Mouse (Mus musculus) neural tube, embryonic 13.5 days (tissue): ENCODE results near the gene Atrip. TPM values are rescaled to one million over a fixed set of nuclear protein-coding genes. Genes with fewer than 3 reads are reported as not detected.

Experiments used
- ATAC-seq: fragments of 200-750 bp; cut with Nextera tagmentation; 2 replicates; pipeline ENCODE4 v1.8.0; 2017; ENCODE audit warnings: low read depth, mild to moderate bottlenecking, moderate TSS enrichment, moderate library complexity
- H3K27ac ChIP-seq: fragments of 300-500 bp; sonication (generic); replicated peaks from 2 replicates; pipeline ENCODE4 v1.5.1; 2015; ENCODE audit warnings: moderate library complexity, mild to moderate bottlenecking, inconsistent platforms
- H3K27me3 ChIP-seq: fragments of 300-500 bp; sonication (generic); 2 replicates; pipeline ENCODE4 v1.6.1; 2015; ENCODE audit warnings: mild to moderate bottlenecking, inconsistent platforms
- H3K36me3 ChIP-seq: fragments of 300-500 bp; sonication (generic); 2 replicates; pipeline ENCODE4 v1.6.1; 2015; ENCODE audit warnings: mild to moderate bottlenecking, inconsistent platforms
- H3K4me1 ChIP-seq: fragments of 300-500 bp; sonication (generic); replicated peaks from 2 replicates; pipeline ENCODE4 v1.6.1; 2015; ENCODE audit warnings: inconsistent platforms
- H3K4me2 ChIP-seq: fragments of 300-500 bp; sonication (generic); 2 replicates; pipeline ENCODE4 v1.6.1; 2015; ENCODE audit warnings: inconsistent platforms, mild to moderate bottlenecking, moderate library complexity
- H3K4me3 ChIP-seq: fragments of 300-500 bp; sonication (generic); 2 replicates; pipeline ENCODE4 v1.5.1; 2015; ENCODE audit warnings: mild to moderate bottlenecking, inconsistent platforms
- H3K9ac ChIP-seq: fragments of 300-500 bp; sonication (generic); 2 replicates; pipeline ENCODE4 v1.6.1; 2015; ENCODE audit warnings: moderate library complexity, mild to moderate bottlenecking, inconsistent platforms
- H3K9me3 ChIP-seq: fragments of 300-500 bp; sonication (generic); 2 replicates; pipeline ENCODE4 v1.6.1; 2016; ENCODE audit warnings: inconsistent platforms
- WGBS: fragments of 180-500 bp; shearing (Covaris S2); methylation state at CpG from one replicate; pipeline ENCODE4 v1.1.7; 2015; 5-methylcytosine and 5-hydroxymethylcytosine counted together
- polyA plus RNA-seq: library from polyadenylated mRNA; unstranded; fragments of >200 nt; fragmentation: Nextera tagmentation; extraction: Ambion mirVana; gene quantifications from 2 replicates; pipeline ENCODE4 v1.2.1, GENCODE M21; 2015

The Atrip gene
- 26.3 and 29.5 TPM in 2 replicates for polyA plus RNA-seq

GRCm38 (mm10) chr9:109073661-109074573, at the start of gene Atrip:
TSS of gene Atrip (minus strand) at chr9:109074124.
- H3K9me3 ChIP-seq: no peaks in the 10 kb centered on the region
- no peaks in the 10 kb centered on the region for H3K27me3 ChIP-seq
- peak within 1 kb of the TSS; percentile 93 for H3K4me2 ChIP-seq
- H3K4me3 ChIP-seq: peak within 1 kb of the TSS; percentile 89
- peaks cover 36% of the 10 kb centered on the region for H3K36me3 ChIP-seq
- peaks cover 30% of the 10 kb centered on the region for H3K4me1 ChIP-seq
- under 1% methylated on average over 57 of the region's 57 CpGs for WGBS
- ATAC-seq: peak; percentile 99
- peak within 1 kb of the TSS; percentile 76 for H3K27ac ChIP-seq
- peak within 1 kb of the TSS; percentile 95 for H3K9ac ChIP-seq

GRCm38 (mm10) chr9:109123266-109123665, 49.3 kb upstream of the Atrip start:
- Histone ChIP-seq H3K27me3 (no peaks in the 10 kb centered on the region), H3K9ac (peak overlapping the region; percentile 31; the same call in 1 of the 2 replicates), H3K4me1 (peaks cover 4% of the 10 kb centered on the region; the same call in 1 of the 2 replicates), H3K4me3 (no peak overlapping the region), H3K4me2 (no peak overlapping the region), H3K36me3 (peaks cover 23% of the 10 kb centered on the region), H3K27ac (no peak overlapping the region), H3K9me3 (no peaks in the 10 kb centered on the region)
- WGBS: 55% methylated on average over 6 of the region's 6 CpGs
- ATAC-seq: peak; percentile 17; the same call in 1 of the 2 replicates

- H3K4me1 ChIP-seq: peaks cover 4% of the 10 kb centered on the region; the same call in 1 of the 2 replicates
- H3K27me3 ChIP-seq: no peaks in the 10 kb centered on the region
- no peak overlapping the region for H3K27ac ChIP-seq
- H3K9me3 ChIP-seq: no peaks in the 10 kb centered on the region
- peaks cover 29% of the 10 kb centered on the region for H3K36me3 ChIP-seq
- WGBS: 50% methylated on average over 2 of the region's 2 CpGs
- no peak overlapping the region for H3K4me2 ChIP-seq
- H3K9ac ChIP-seq: no peak overlapping the region
- no peak; the same call in 1 of the 2 replicates for ATAC-seq
- no peak overlapping the region for H3K4me3 ChIP-seq
Observed at GRCm38 (mm10) chr9:109122553-109123085, 48.7 kb upstream of the Atrip start.

GRCm38 (mm10) chr9:109120956-109121355, 47.0 kb upstream of the Atrip start:
- Histone ChIP-seq H3K4me3 (no peak overlapping the region), H3K36me3 (peaks cover 46% of the 10 kb centered on the region), H3K4me2 (no peak overlapping the region), H3K9me3 (no peaks in the 10 kb centered on the region), H3K4me1 (peaks cover 4% of the 10 kb centered on the region; the same call in 1 of the 2 replicates), H3K9ac (no peak overlapping the region), H3K27ac (no peak overlapping the region), H3K27me3 (no peaks in the 10 kb centered on the region)
- ATAC-seq: no peak
- WGBS: 89% methylated on average over 6 of the region's 6 CpGs

GRCm38 (mm10) chr9:109119571-109119970, 45.6 kb upstream of the Atrip start:
- H3K4me3 ChIP-seq: no peak overlapping the region
- no peak overlapping the region for H3K27ac ChIP-seq
- H3K36me3 ChIP-seq: peaks cover 60% of the 10 kb centered on the region
- ATAC-seq: no peak
- no peak overlapping the region for H3K4me2 ChIP-seq
- H3K9ac ChIP-seq: no peak overlapping the region
- no peaks in the 10 kb centered on the region for H3K9me3 ChIP-seq
- no peaks in the 10 kb centered on the region for H3K27me3 ChIP-seq
- 94% methylated on average over 9 of the region's 9 CpGs for WGBS
- H3K4me1 ChIP-seq: peaks cover 4% of the 10 kb centered on the region; the same call in 1 of the 2 replicates

GRCm38 (mm10) chr9:109118106-109118505, 44.2 kb upstream of the Atrip start:
- Histone ChIP-seq H3K4me2 (no peak overlapping the region), H3K9me3 (no peaks in the 10 kb centered on the region), H3K4me1 (no peaks in the 10 kb centered on the region), H3K4me3 (no peak overlapping the region), H3K36me3 (peaks cover 74% of the 10 kb centered on the region), H3K27ac (no peak overlapping the region), H3K27me3 (no peaks in the 10 kb centered on the region), H3K9ac (no peak overlapping the region)
- 98% methylated on average over 4 of the region's 4 CpGs for WGBS
- 0 out of 2 replicates have a peak, but pooled peaks have one; percentile 10 for ATAC-seq

GRCm38 (mm10) chr9:109116205-109116604, 42.3 kb upstream of the Atrip start:
- Histone ChIP-seq H3K4me3 (no peak overlapping the region), H3K9me3 (no peaks in the 10 kb centered on the region), H3K9ac (no peak overlapping the region), H3K36me3 (peaks cover 93% of the 10 kb centered on the region), H3K27me3 (no peaks in the 10 kb centered on the region), H3K27ac (no peak overlapping the region), H3K4me1 (no peaks in the 10 kb centered on the region), H3K4me2 (no peak overlapping the region)
- WGBS: 94% methylated on average over 10 of the region's 10 CpGs
- ATAC-seq: no peak

- no peak overlapping the region for H3K4me3 ChIP-seq
- WGBS: 88% methylated on average over 7 of the region's 7 CpGs
- no peaks in the 10 kb centered on the region for H3K27me3 ChIP-seq
- H3K9me3 ChIP-seq: no peaks in the 10 kb centered on the region
- no peak overlapping the region for H3K27ac ChIP-seq
- no peak overlapping the region for H3K4me2 ChIP-seq
- ATAC-seq: no peak
- H3K36me3 ChIP-seq: peaks cover 100% of the 10 kb centered on the region
- H3K9ac ChIP-seq: no peak overlapping the region
- no peaks in the 10 kb centered on the region for H3K4me1 ChIP-seq
Observed at GRCm38 (mm10) chr9:109114871-109115270, 40.9 kb upstream of the Atrip start.

GRCm38 (mm10) chr9:109114276-109114675, 40.4 kb upstream of the Atrip start:
- 94% methylated on average over 11 of the region's 11 CpGs for WGBS
- ATAC-seq: no peak
- no peaks in the 10 kb centered on the region for H3K4me1 ChIP-seq
- H3K9ac ChIP-seq: no peak overlapping the region
- H3K36me3 ChIP-seq: peaks cover 100% of the 10 kb centered on the region
- no peak overlapping the region for H3K4me2 ChIP-seq
- no peaks in the 10 kb centered on the region for H3K9me3 ChIP-seq
- H3K27me3 ChIP-seq: no peaks in the 10 kb centered on the region
- no peak overlapping the region for H3K27ac ChIP-seq
- H3K4me3 ChIP-seq: no peak overlapping the region

- H3K4me3 ChIP-seq: no peak overlapping the region
- H3K4me2 ChIP-seq: no peak overlapping the region
- no peaks in the 10 kb centered on the region for H3K4me1 ChIP-seq
- no peak for ATAC-seq
- no peak overlapping the region for H3K9ac ChIP-seq
- whole genome bisulfite sequencing: 92% methylated on average over 8 of the region's 8 CpGs
- H3K27ac ChIP-seq: no peak overlapping the region
- no peaks in the 10 kb centered on the region for H3K9me3 ChIP-seq
- no peaks in the 10 kb centered on the region for H3K27me3 ChIP-seq
- peaks cover 100% of the 10 kb centered on the region for H3K36me3 ChIP-seq
Observed at GRCm38 (mm10) chr9:109113331-109113730, 39.4 kb upstream of the Atrip start.

GRCm38 (mm10) chr9:109111591-109111990, 37.7 kb upstream of the Atrip start:
- ATAC-seq: no peak
- H3K4me1 ChIP-seq: peaks cover 7% of the 10 kb centered on the region
- no peak overlapping the region for H3K27ac ChIP-seq
- no peak overlapping the region for H3K9ac ChIP-seq
- H3K27me3 ChIP-seq: no peaks in the 10 kb centered on the region
- H3K36me3 ChIP-seq: peaks cover 98% of the 10 kb centered on the region
- H3K9me3 ChIP-seq: no peaks in the 10 kb centered on the region
- H3K4me2 ChIP-seq: no peak overlapping the region
- 93% methylated on average over 9 of the region's 9 CpGs for WGBS
- H3K4me3 ChIP-seq: no peak overlapping the region

- H3K27ac ChIP-seq: no peak overlapping the region
- 91% methylated on average over 4 of the region's 4 CpGs for WGBS
- H3K4me2 ChIP-seq: no peak overlapping the region
Observed at GRCm38 (mm10) chr9:109111101-109111500, 37.2 kb upstream of the Atrip start.

More at GRCm38 (mm10) chr9:109111101-109111500, 37.2 kb upstream of the Atrip start:
- no peaks in the 10 kb centered on the region for H3K27me3 ChIP-seq
- no peak overlapping the region for H3K9ac ChIP-seq
- ATAC-seq: no peak
- H3K4me3 ChIP-seq: no peak overlapping the region
- H3K9me3 ChIP-seq: no peaks in the 10 kb centered on the region
- H3K36me3 ChIP-seq: peaks cover 98% of the 10 kb centered on the region
- H3K4me1 ChIP-seq: peaks cover 12% of the 10 kb centered on the region
